Mouse (Mus musculus) WW6 (cell line): ENCODE data around the gene Cd47.

ENCODE experiments used
- DNase-seq: peaks from one replicate; pipeline ENCODE4 v3.0.0-alpha.2; 2013; ENCODE audit warnings: low read depth, low spot score

Gene Cd47

GRCm38 (mm10) chr16:49907356-49907755 lies 107.0 kb downstream of the Cd47 start:
- peak; percentile 18 for DNase-seq

GRCm38 (mm10) chr16:49909536-49909935 lies 109.2 kb downstream of the Cd47 start:
- DNase-seq = no peak

- DNase-seq = no peak
These were observed 113.8 kb downstream of the Cd47 start for GRCm38 (mm10) chr16:49914094-49914493.

GRCm38 (mm10) chr16:49915532-49916476 lies 115.5 kb downstream of the Cd47 start:
- DNase-seq = no peak

- no peak for DNase-seq
These were observed 119.9 kb downstream of the Cd47 start for GRCm38 (mm10) chr16:49920191-49920590.

GRCm38 (mm10) chr16:49921677-49922076 lies 121.3 kb downstream of the Cd47 start:
- no peak for DNase-seq

- no peak for DNase-seq
These were observed 121.8 kb downstream of the Cd47 start for GRCm38 (mm10) chr16:49922098-49922497.

GRCm38 (mm10) chr16:49923720-49924119 lies 123.4 kb downstream of the Cd47 start:
- DNase-seq = no peak

GRCm38 (mm10) chr16:49924941-49925340 lies 124.6 kb downstream of the Cd47 start:
- DNase-seq = no peak

GRCm38 (mm10) chr16:49933274-49933673 lies 132.9 kb downstream of the Cd47 start:
- no peak for DNase-seq

- no peak for DNase-seq
These were observed 135.7 kb downstream of the Cd47 start for GRCm38 (mm10) chr16:49936008-49936443.

- no peak for DNase-seq
These were observed 136.5 kb downstream of the Cd47 start for GRCm38 (mm10) chr16:49936793-49937192.

GRCm38 (mm10) chr16:49937218-49938165 lies 137.2 kb downstream of the Cd47 start:
- DNase-seq = no peak

GRCm38 (mm10) chr16:49938483-49939301 lies 138.4 kb downstream of the Cd47 start:
- no peak for DNase-seq

GRCm38 (mm10) chr16:49939376-49939775 lies 139.0 kb downstream of the Cd47 start:
- no peak for DNase-seq

GRCm38 (mm10) chr16:49940473-49940872 lies 140.1 kb downstream of the Cd47 start:
- no peak for DNase-seq

- no peak for DNase-seq
These were observed 140.7 kb downstream of the Cd47 start for GRCm38 (mm10) chr16:49941031-49941430.

GRCm38 (mm10) chr16:49943726-49944125 lies 143.4 kb downstream of the Cd47 start:
- no peak for DNase-seq

GRCm38 (mm10) chr16:49945084-49945483 lies 144.8 kb downstream of the Cd47 start:
- DNase-seq = no peak

- DNase-seq = no peak
These were observed 146.7 kb downstream of the Cd47 start for GRCm38 (mm10) chr16:49947049-49947448.

GRCm38 (mm10) chr16:49947610-49948009 lies 147.3 kb downstream of the Cd47 start:
- DNase-seq = no peak
